Mouse (Mus musculus) neural tube, embryonic 10.5 days (tissue): ENCODE results near the gene Erich6.
"Not testable (repeated sequence)": the region's sequence is repeated elsewhere in the genome, so short reads cannot be mapped to it uniquely, and the experiment has no call there.

ENCODE experiments used
- DNase-seq: peaks from one replicate; pipeline ENCODE4 v3.0.0-alpha.2; 2017; ENCODE audit warnings: low spot score; ENCODE audit errors: extremely low spot score

Gene Erich6

DNA sequence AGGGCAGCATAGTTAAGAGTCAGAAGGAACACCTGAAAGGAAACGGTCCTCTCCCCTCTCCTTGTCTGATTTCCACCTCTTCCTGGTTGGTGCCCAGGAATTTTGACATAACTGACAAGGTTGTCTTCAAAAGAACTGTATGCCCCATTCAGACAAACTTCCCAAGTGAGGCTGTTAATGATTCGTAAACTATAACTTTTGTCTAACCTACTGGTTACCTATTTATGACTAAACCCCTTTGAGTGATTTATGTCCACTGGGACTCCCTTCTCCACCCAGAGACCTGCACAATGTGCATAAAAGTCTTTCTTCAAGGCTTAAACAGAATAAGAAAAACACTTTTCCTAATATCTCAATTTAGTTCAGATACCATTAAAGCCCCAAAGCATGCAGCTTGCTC is 10.2 kb upstream of the Erich6 start:
- DNase-seq: no peak

DNA sequence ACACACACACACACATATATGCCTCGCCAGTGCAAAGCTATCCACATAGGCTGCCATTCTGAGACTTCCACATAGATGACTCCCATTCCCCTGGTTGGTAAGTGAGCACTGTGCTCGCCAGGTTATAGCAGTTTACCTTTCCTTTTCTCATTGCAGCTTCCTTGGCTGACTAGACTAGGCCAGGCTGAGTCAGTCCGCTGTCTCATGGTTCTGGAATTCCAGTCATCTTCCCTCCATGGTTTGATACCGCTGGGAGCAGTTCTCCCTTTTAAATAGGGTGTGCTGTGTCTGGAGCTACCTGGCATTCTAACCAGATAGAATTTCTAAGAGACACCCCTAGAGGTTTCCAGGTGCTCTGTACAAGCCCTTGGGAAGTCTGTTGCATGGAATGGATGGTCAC is 9.2 kb upstream of the Erich6 start:
- no peak for DNase-seq

DNA sequence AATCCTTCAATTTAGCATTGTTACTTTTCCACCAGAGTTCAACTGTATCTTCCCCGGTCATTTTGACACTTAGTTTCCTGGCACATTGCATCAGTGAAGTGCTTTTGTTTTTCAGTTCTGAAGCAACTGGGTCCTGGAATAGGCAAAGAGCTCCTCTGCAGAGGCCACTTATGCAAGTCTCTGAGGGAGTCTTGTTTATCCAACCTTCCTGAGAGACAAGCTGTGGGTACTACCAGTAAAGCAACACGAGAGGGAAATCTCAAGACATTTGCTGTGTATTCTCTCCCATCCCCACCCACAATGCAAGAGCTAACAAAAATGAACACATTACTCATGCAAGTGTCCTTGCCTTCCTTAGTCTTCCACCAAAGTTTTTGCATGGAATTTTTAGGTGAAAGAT is 5.3 kb downstream of the Erich6 start:
- DNase-seq: no peak

DNA sequence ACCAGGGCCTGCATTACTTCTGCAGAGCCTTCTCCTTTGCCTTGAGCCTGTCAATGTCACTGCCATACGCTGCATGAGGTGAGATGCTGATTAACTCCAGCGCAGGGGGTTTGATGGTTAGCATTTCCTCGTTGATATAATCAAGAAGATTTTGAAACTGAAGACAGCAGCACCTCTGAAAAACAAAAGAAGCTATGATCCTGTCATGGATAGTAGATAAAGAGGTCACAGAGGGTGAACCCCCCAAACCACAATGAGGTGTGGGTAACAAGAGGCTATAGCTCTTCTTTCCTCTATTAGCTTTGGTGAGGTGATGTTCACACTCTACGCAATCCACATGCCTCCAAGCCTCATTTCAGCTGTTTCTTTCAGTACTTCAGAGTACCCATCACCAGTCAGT is 12.0 kb downstream of the Erich6 start:
- no peak for DNase-seq

DNA sequence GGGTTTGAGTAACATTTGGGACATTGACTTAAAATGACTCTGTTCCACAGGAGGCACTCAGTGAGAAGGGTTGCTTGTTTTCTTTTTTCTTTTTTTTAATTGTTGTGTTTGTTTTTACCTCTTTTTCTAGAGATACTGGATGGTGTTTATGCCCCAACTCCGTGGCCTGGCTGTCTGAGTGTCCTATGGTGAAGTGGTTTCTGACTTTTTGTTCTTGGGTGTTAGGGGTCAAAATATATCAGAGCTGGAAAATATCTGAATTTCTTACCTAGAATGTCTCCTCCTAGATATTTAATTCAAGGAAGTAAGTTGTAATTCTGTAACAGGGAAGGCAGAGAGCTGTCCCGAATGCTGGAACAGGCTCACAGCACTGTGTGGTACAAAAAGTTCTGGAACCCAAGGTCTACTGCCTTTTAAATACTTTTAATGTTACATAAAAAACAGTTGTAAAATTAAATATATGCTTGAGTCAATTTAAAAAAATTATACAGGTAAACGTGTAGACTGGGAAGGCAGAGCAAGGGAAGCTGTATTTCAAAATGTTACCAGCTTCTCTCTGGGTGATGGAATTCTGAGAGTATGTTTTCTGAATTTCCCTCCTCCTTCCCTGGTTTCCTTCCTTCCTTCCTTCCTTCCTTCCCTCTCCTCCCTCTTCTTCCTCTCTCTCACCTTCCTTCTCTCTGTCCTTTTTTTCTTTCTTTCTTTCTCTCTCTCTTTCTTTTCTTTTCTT is 14.2 kb downstream of the Erich6 start:
- DNase-seq: no peak

DNA sequence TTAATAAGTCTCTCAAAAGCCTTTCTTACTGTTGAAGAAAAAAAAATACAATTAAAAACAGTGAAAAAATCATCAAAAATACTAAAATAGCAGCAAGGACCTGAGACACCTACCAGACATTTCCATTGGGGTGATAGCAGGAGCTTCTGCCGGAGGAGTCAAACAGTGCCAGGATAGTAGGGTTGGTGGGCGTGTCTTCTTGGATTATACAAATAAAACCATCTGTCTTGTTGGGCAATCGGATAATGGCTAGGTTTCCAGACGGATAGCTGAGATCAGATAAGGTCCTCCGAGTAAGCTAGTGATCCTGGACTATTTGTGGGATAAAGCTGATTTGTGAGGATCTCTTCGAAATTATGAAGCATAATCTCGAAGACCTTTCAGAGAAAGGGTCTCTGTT is 15.9 kb downstream of the Erich6 start:
- no peak for DNase-seq

DNA sequence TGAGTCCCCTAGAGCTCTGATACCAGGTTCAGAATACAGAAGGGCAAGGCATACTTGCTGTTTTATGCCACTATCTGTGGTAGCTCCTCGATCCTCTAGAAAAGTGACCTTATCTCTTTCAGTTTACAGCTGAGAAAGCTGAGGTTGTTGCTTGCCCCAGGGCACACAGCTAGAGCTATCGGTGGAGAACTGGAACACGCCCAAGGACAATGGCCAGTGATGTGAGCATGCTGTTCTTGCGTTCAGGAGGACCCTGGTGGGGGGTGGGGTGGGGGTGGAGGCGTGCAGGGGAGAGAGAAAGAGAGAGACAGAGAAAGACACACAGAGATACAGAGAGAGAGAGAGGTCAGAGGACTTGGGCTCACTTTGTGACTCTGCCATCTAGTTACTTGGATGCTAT is 27.0 kb downstream of the Erich6 start:
- no peak for DNase-seq

DNA sequence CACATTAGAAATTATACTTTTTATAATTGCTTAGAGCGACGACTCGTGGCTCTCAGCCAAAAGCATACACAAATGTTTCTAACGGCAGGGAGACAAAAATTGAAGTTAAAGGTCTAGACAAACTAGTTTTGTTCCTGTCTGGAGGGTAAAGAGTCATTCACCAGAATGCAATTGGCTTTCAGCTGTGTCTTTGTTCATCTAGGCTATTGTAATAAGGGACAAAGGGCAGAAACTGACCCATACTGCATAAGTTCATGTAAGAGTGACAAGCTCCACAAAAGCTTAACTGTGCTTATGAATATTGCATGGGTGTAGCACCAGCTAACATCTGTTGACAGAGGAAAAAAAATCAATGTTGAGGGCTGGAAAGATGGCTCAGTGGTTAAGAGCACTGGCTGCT is 28.5 kb downstream of the Erich6 start:
- DNase-seq: no peak

DNA sequence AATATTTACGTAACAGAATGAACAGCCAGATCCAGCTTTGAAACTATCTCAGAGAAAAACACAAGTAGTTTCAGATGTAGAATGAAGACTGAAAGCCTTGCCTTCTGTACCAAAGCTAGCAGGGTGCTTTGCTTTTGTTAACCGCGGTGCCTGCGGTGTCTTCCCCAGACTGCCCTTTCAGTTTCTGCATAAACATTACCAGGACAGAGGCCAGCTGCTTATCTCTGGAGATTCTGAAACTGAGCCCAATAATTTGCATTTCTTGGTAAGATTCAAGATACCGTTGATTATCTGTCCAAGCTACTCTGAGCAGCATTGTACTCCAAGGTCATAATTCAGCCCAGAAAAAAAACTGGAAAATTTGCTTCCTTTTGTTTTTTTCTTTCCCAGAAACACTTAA is 43.4 kb downstream of the Erich6 start:
- no peak for DNase-seq

DNA sequence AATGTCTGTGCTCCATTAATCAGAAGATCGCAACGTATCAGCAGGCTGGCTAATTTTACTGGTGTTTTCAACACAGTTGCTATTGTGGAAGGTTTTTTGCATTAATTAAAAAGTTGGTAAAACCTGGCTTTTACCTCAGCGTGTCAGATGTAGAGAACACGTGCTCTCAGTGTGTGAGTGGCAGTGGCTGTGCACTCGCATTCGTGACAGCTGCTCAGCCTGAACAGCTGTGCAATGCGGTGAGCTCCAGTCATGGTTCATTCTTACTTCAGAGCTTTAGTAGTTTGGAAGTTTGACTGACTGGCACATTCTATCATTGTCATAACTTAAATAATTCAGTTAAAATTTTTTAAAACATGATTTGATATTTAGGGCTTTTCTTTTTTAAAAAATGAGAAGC is 44.3 kb downstream of the Erich6 start:
- DNase-seq: not testable (repeated sequence)

DNA sequence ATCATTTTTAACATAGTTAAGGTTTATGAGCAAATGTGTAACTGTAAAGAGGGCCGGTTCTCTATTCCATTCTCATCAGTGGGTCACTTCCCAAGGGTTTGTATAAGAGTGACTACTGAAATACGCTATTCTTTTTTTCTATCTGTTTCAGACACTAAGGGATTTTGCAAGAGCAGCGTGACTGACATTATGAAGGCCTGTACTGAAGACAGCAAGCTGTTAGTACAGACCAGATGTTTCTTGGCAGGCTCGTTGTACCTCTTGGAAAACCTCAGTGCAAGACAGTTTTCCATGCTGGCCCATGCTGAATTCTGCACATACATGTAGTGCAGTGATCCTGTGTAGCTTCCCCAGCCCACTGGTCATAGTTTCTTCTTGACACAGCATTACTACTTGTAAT is 46.5 kb downstream of the Erich6 start:
- DNase-seq: not testable (repeated sequence)

DNA sequence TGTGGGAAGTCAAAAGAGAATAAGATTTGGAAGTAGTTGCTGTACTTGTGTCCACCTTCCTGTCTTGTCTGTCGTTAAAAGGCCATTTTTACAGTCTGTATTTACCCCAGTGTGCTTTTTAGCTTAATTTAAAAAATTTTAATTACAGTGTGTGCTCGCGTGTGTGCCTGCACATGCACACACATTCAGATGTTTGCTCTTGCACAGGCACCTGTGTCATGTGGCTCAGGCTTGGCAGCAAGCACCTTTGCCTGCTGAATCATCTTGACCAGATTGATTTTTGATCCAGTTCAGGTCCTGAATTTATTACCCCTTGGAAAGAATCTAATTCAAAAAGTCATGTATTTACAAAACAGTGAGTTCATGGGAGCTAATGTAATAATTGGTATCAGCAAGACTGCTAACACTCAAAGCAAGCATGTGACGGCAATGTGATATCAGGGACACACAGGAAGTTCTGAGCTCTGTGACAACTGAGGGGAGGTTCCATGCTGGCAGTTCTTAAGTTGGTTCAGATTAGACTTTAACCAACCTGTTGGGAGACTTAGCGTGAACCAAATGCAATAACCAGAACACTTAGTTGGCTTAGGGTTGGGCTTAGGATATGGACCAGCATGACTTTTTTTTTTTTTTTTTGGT is 54.1 kb downstream of the Erich6 start:
- no peak for DNase-seq

DNA sequence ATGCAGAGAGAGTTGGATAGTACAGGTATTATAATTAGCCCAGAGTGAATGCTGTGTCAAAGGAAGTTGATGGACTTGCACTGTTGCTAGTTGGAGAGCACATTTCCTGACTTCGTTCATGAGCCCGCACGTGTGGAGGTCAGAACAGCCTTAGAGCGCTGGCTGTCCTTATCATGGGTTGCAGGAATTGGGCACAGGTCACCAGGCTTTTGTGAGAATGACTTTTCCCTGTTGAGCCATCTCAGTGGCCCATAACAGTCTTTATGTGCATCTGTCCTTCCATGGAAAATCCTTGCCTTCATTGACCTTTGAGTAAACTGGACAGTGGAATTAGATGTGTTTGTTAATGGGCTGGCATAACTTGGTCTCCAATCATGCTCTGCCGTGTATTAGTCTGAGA is 54.7 kb downstream of the Erich6 start:
- DNase-seq: no peak

DNA sequence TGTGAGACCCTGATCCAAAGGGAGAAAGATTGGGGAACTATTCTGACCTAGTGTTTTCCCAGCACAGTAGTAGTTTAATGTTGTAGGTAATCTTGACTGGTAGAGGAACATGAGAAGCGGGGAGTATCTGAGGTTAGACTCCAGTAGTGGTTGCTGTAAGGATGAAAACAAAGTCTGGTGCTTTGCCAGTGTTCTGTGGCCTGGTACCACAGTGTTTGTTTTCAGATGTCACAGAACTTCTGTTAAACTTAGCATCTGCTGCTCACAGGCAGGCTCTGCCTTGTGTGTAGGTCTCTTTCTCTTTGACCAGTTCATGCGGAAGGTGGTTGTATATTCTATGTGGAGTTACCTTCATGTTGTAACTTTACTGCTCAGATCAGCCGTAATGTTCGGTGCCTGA is 55.5 kb downstream of the Erich6 start:
- DNase-seq: no peak

DNA sequence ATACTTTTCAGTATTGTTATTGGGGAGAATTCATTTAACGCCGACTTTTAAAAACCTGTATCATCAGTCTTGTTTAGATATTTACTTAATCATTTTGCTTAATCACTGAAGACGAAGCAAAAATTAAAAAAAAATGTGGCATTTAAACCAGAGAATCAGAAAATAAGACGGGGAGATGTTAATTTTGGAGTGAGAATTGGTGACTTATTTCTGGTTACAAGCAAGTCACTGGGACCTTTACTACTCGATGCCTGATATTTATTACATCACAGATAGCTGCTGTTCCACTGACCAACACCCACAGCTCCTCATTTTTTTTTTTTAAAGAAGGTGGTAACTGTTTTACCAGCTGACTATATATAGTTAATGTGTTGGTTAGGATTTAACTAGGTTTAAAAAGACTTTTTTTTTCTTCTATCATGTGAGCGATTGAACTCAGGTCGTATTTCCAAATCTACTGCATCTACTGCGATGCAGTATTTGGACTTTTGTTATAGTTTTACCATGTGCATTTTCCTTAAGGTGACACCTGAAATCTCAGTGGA is 59.4 kb downstream of the Erich6 start:
- no peak for DNase-seq

DNA sequence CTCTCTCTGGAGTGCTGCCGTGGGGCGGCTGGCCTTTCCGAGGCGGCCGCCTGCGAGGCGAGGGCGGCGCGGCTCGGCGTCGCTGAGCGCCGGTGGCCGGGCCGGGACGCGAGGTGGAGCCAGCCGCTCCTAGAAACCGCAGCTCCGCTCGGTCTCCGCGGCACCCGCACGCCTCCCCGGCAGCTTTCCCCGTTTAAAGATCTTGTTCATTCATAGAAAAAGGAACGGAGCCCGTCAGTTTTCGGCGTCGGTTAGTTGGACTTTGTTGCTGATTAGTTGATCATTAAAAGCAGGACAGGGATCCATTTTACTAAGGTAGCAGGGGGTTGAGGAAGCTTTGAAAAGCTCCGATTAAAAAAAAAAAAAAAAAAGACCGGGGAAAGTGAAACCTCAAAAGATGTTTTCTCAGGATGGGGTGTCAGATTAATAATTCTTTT is 59.9 kb downstream of the Erich6 start:
- peak; percentile 78 for DNase-seq

DNA sequence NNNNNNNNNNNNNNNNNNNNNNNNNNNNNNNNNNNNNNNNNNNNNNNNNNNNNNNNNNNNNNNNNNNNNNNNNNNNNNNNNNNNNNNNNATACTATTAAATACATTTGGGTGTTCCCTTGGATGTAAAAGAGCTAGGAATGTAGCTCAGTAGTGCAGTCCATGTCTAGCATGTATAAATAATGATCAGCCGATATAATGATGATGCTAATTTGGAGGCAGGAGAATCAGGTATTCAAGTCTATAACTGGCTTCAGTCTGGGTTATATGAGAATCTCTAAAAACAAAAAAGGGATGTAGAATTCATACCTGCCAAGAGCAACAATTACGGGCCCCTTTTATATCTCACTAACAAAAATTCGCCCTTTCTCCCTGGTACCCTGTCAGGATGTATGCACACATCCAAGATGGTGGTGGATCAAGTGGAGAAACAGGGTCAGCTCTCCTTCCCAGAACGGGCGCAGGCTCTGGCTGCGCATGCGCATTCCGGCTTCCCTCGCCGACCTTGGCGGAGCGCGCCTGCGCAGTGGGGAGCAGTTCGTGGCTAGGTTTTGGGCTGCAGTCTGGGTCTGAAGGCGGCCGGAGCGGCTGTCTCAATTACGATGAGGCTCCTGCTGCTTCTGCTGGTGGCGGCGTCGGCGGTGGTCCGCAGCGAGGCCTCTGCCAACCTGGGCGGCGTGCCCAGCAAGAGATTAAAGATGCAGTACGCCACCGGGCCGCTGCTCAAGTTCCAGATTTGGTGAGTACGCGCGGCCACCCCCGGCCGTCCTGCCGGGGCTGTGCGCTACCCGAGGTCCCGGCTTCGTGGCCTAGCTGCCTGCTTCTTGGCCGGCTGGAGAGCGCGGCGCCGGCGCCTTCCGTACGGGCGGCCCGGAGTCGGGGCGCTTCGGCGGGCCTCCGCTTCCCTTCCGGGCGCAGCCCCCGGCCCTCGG is 60.6 kb downstream of the Erich6 start, which contains the start of gene Selenot:
Gene Selenot, plus strand, starts transcription at position 500 of the 930 bp plus-strand sequence.
- peak; percentile 99 for DNase-seq

DNA sequence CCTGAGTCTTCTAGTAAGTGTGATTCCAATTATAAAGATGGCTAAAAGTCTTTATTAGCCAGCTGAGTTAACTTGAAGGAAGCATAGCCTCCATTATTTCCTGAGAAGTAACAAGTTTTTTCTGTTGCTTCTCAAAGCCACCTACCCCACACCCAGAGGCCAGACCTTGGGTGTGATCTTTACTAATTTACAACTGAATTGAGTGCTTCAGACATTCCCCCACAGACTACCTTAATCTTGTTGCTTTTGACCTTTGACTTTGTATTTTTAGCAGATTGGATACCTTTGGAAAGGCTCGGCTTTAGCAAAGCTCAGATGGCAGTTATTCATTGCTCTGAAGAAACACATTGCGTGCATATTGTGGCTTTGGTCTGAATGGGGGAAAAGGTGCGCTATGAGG is 66.2 kb downstream of the Erich6 start:
- DNase-seq: no peak
